Mouse (Mus musculus): ENCODE measurements around the gene Lamp1.

DNA sequence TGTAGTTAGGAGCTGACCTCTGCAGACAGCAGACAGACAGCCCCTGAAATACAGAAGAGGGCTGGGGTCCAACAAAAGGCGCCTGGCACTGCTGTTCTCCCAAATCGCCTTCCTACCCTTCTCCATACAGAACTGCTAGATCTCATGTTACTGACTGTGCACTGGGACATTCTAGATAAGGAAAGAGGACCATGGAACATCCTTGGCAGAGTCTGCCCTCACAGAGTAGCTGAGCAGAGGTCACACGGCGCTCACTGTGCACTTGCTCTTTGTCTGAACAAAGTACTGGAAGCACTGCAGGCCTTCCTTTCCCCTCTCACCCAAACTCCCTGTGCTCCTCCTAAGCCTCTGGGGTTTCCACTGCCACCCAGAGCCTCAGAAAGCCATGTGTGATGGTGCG lies 17.3 kb upstream of the Lamp1 start:
- no peak for TF ChIP-seq POLR2A (IDR thresholded peaks at IDR 0.05; ENCODE audit: insufficient read depth, low read depth, low read length)
- TF ChIP-seq CTCF (IDR thresholded peaks at IDR 0.05; ENCODE audit: insufficient read depth, low read depth, low read length), result no peak

All from olfactory bulb, adult 2 months (tissue).